Mouse (Mus musculus): ENCODE data around the gene Zhx3.

Gene Zhx3

GRCm38 (mm10) chr2:160729851-160730796, 142.7 kb downstream of the Zhx3 start:
- DNase-seq (ENCODE audit: extremely low read depth, low read depth): no peak

- no peak for DNase-seq (ENCODE audit: extremely low read depth, low read depth)
Observed at GRCm38 (mm10) chr2:160729436-160729835, 143.4 kb downstream of the Zhx3 start.

DNA sequence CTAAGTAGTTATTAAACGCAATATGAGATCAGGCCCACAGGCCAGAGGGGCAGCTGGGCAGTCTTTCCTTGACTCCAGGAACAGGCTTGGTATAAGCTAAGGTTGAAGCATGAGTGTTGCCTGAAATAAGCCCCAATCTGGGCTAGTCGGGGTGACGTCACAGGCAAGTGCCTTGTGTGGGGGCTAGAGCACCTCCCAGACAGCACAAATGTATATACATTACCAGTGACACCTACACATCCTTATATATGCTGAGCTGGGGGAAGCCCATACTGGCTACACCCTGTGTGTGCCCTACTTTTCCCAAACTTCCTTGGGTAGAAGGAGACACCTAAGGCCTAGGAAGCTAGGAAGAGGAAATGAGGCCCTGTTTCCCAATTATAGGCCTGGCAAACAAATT, 143.8 kb downstream of the Zhx3 start:
- DNase-seq (ENCODE audit: extremely low read depth, low read depth): no peak

GRCm38 (mm10) chr2:160725877-160726864, 146.6 kb downstream of the Zhx3 start:
- no peak for DNase-seq (ENCODE audit: extremely low read depth, low read depth)

DNA sequence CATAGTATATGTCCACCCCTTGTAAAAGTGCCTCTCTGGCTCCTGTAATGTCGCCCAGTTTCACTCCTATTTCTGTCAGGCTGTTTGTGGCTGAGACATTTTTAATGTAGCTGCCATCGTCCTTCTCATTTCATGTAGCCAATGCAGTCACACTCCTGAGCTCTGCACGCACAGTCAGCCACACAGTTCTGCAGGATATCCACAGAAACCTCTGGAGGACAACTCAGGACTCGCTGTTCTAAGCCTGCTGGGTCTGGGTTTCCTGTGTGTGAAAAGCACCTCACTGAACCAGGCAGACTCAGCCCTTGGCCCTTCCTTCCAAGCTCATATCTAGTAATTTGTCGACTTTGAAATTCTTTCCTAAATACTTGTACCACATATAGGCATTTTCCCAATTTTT, 148.3 kb downstream of the Zhx3 start:
- DNase-seq (ENCODE audit: extremely low read depth, low read depth): no peak

- DNase-seq (ENCODE audit: extremely low read depth, low read depth): no peak
Observed at GRCm38 (mm10) chr2:160723613-160724375, 149.0 kb downstream of the Zhx3 start.

GRCm38 (mm10) chr2:160722714-160723113, 150.1 kb downstream of the Zhx3 start:
- DNase-seq (ENCODE audit: extremely low read depth, low read depth): no peak

DNA sequence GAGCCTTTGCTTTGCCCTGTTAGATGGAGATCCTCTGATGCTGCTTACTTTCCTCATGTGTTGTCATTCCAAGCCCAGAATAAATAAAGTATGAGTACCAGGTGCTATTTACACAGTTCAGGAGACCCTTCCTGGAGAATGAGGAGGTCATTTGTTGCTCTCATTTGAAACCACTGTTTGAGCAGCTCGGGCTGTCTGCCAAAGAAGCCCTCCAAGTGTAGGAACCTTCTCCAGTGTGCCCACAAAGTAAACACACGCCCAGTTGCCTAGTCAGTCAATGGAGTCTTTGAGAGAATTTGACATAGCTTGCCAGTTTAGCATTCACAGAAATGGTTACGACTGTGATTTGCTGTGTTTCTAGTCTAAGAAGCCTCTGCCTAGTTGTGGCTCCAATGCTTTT, 154.0 kb downstream of the Zhx3 start:
- no peak for DNase-seq (ENCODE audit: extremely low read depth, low read depth)

DNA sequence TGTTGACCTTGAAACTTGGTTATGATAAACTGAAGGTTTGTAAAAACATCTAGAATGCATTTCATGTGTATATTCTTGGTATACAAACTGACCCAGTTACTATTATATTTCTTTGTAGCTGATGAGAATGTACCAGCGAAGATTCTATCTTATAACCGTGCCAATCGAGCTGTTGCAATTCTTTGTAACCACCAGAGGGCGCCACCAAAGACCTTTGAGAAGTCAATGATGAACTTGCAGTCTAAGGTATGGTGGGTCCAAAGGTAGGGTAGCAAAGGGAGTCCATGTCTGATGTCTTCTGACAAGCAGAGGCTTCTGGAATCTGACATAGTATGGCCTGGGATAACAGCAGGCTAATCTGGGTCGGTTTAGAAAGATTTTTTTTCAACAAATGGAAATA, 155.5 kb downstream of the Zhx3 start:
- DNase-seq (ENCODE audit: extremely low read depth, low read depth): no peak

DNA sequence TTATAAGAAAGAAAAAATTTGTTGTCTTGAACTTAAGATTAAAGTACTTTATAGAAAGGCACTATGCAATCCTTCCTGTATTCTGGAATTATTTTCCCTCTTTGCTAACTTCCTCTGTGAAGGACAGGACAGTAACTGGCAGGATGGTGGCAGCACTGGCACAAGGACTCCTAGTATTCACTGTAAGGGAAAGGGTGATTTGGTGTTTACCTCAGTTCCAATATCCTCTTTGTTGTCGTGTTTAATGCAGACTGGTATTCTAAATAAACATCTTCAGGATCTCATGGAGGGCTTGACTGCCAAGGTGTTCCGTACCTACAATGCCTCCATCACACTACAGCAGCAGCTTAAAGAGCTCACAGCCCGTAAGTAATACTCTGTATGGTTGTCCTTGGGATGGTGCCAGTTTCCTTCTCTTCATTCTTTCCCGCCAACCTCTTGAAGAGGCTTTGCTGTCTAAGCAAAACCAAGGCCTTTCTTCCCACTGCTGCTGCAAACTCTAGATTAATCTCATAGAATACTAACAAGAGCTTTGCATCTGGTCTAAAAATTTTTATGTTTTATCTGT, 157.3 kb downstream of the Zhx3 start:
- no peak for DNase-seq (ENCODE audit: extremely low read depth, low read depth)

DNA sequence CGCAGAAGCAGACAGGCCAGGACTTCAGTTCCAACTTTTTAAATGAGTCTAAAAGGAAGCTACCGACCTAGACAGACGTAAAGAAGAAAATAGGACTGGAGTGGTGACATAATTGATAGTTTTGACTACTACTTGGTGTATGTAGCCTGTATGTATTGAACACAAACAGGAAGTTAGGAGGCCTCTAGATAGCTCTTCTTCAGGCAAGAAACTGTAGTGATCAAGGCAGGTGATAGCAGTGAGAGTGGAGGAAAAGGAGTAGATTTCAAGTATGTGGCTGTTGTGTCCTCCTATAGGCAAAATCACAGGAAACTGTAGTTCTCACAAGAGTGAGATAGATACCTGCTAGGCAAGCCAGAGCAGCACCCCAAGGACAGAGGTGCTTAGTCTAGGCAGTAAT, 165.1 kb downstream of the Zhx3 start:
- no peak for DNase-seq (ENCODE audit: extremely low read depth, low read depth)

DNA sequence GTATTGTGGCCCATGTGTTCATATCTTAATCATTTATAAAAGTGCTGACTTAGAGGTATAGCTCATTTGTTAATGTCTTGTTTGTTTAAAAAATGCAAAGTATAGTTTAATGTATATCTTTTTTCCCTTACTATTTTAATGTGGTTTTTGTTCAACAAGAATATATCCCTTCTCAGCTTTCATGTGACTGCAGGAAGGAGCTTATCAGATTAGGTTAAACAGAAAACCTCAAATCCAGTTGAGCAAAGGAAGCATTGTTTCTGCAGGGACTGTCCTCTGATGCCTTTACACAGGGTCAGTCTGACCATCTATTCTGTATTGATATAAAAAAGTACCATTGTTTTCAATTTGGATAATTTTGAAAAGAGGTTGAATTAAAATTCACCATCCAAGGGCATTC, 170.0 kb downstream of the Zhx3 start:
- no peak for DNase-seq (ENCODE audit: extremely low read depth, low read depth)

- no peak for DNase-seq (ENCODE audit: extremely low read depth, low read depth)
Observed at GRCm38 (mm10) chr2:160701603-160702002, 171.2 kb downstream of the Zhx3 start.

- no peak for DNase-seq (ENCODE audit: extremely low read depth, low read depth)
Observed at GRCm38 (mm10) chr2:160700271-160700670, 172.5 kb downstream of the Zhx3 start.
